Mouse (Mus musculus) heart, adult 2 months (tissue): Measurements from ENCODE around the gene Ndufb8.

Experiments
- CTCF ChIP-seq: fragments of 200-600 bp; IDR thresholded peaks from 2 replicates; pipeline ENCODE4 v1.8.1; 2022; ENCODE audit warnings: antibody characterized with exemption, mild to moderate bottlenecking, moderate library complexity
- EP300 ChIP-seq: fragments of 200-500 bp; IDR thresholded peaks from 2 replicates; pipeline ENCODE4 v1.6.1; 2011; ENCODE audit warnings: low read depth, low read length, control low read depth; ENCODE audit not compliant: insufficient read depth
- POLR2A ChIP-seq: fragments of 200-500 bp; IDR thresholded peaks from 2 replicates; pipeline ENCODE4 v1.6.1; 2011; ENCODE audit warnings: mild to moderate bottlenecking, low read depth, low read length, control low read depth; ENCODE audit not compliant: insufficient read depth

GRCm38 (mm10) chr19:44554490-44554860, 765 bp downstream of the Ndufb8 start:
- TF ChIP-seq CTCF (no peak), EP300 (no peak), POLR2A (no peak)
